Mouse (Mus musculus) liver, embryonic 11.5 days (tissue): ENCODE results near the gene Pdia5. TPM values are rescaled to one million over a fixed set of nuclear protein-coding genes. Genes with fewer than 3 reads are reported as not detected.

Source experiments
- ATAC-seq: fragments of 200-750 bp; cut with Nextera tagmentation; replicated peaks from 2 replicates; pipeline ENCODE4 v1.8.0; 2017; ENCODE audit warnings: moderate number of reproducible peaks, mild to moderate bottlenecking, moderate TSS enrichment, moderate library complexity; ENCODE audit not compliant: low FRiP score
- DNase-seq: peaks from one replicate; pipeline ENCODE4 v3.0.0-alpha.2; 2017; ENCODE audit warnings: low spot score
- H3K27ac ChIP-seq: fragments of 300-500 bp; sonication (generic); 2 replicates; pipeline ENCODE4 v1.5.1; 2014; ENCODE audit warnings: mild to moderate bottlenecking, low read depth, low read length, control low read depth
- H3K27me3 ChIP-seq: fragments of 300-500 bp; sonication (generic); replicated peaks from 2 replicates; pipeline ENCODE4 v1.6.1; 2014; ENCODE audit warnings: low read length, mixed read lengths; ENCODE audit not compliant: control insufficient read depth, insufficient read depth
- H3K36me3 ChIP-seq: fragments of 300-500 bp; sonication (generic); 2 replicates; pipeline ENCODE4 v1.6.1; 2014; ENCODE audit warnings: mild to moderate bottlenecking, low read length, moderate library complexity, mixed read lengths; ENCODE audit not compliant: control insufficient read depth, insufficient read depth
- H3K4me1 ChIP-seq: fragments of 300-500 bp; sonication (generic); replicated peaks from 2 replicates; pipeline ENCODE4 v1.6.1; 2014; ENCODE audit warnings: low read length, mixed read lengths; ENCODE audit not compliant: control insufficient read depth, insufficient read depth
- H3K4me2 ChIP-seq: fragments of 300-500 bp; sonication (generic); 2 replicates; pipeline ENCODE4 v1.6.1; 2014; ENCODE audit warnings: mild to moderate bottlenecking, control low read depth, moderate library complexity
- H3K4me3 ChIP-seq: fragments of 300-500 bp; sonication (generic); 2 replicates; pipeline ENCODE4 v1.5.1; 2014; ENCODE audit warnings: low read depth, low read length, control low read depth
- H3K9ac ChIP-seq: fragments of 300-500 bp; sonication (generic); 2 replicates; pipeline ENCODE4 v1.6.1; 2014; ENCODE audit warnings: low read depth, low read length, control low read depth
- H3K9me3 ChIP-seq: fragments of 300-500 bp; sonication (generic); 2 replicates; pipeline ENCODE4 v1.6.1; 2016; ENCODE audit warnings: low read length, inconsistent platforms, mixed read lengths; ENCODE audit not compliant: control insufficient read depth
- WGBS: fragments of 180-500 bp; shearing (Covaris S2); extraction: QIAGEN DNeasy Blood & Tissue Kit; methylation state at CpG from one replicate; pipeline ENCODE4 v1.1.7; 2014; 5-methylcytosine and 5-hydroxymethylcytosine counted together
- polyA plus RNA-seq: library from polyadenylated mRNA; unstranded; fragments of >200 nt; fragmentation: Nextera tagmentation; extraction: Ambion mirVana; gene quantifications from 2 replicates; pipeline ENCODE4 v1.2.1, GENCODE M21; 2014

Pdia5 gene
- polyA plus RNA-seq, 1 experiment from 2014 or later: 22.6 TPM

DNA sequence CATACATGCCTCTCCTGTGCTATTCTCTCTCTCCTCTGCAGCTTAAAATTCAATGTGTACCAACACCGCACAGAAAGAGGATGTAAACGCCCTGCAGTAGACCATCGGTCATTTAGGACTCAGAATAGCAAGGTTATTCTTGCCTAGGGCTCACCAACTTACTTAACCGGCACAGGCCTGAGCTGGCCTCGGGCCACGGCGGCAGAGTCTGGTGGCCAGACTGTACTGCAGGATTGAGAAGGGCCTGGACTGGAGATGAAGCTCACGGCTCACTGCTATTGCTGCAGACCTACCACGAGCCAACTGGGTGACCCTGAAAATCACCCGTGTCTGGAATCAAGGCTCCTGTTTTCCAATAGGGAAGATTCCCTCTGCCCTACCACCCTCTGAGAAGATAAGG lies 27.0 kb downstream of the Pdia5 start:
- H3K4me2 ChIP-seq: no peak overlapping the region
- H3K36me3 ChIP-seq: 0 out of 2 replicates have a peak, but pooled peaks cover 3% of the 10 kb centered on the region
- no peaks in the 10 kb centered on the region for H3K27me3 ChIP-seq
- no peak overlapping the region for H3K4me3 ChIP-seq
- WGBS: 88% methylated on average over 10 of the region's 10 CpGs
- DNase-seq: no peak
- no peak overlapping the region for H3K27ac ChIP-seq
- H3K9me3 ChIP-seq: no peaks in the 10 kb centered on the region
- no peaks in the 10 kb centered on the region for H3K4me1 ChIP-seq
- H3K9ac ChIP-seq: no peak overlapping the region
- no peak for ATAC-seq

DNA sequence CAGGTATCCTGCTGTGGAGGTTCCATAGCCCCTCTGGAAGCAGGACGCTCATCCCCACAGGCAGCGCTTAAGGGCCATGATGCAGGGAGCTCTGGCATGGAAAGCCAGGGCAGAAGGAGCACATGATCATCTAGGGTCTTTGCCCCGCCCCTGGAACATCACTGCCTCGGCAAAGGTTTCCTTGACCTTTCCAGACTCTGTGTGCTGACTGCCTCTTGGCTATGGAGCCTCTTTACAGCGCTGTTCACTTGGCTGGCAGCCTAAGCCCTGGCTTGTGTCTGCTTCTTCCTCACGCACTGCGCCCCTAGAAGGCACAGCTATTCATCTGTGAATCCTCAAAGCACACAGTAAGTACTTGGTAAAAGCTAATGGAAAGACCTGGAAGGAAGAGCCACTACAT lies 27.7 kb downstream of the Pdia5 start:
- DNase-seq (no peak), ATAC-seq (no peak)
- H3K4me2 ChIP-seq: no peak overlapping the region
- 0 out of 2 replicates have a peak, but pooled peaks cover 3% of the 10 kb centered on the region for H3K36me3 ChIP-seq
- H3K4me1 ChIP-seq: no peaks in the 10 kb centered on the region
- no peak overlapping the region for H3K9ac ChIP-seq
- H3K9me3 ChIP-seq: no peaks in the 10 kb centered on the region
- 86% methylated on average over 7 of the region's 7 CpGs for WGBS
- no peak overlapping the region for H3K4me3 ChIP-seq
- H3K27me3 ChIP-seq: no peaks in the 10 kb centered on the region
- H3K27ac ChIP-seq: no peak overlapping the region

DNA sequence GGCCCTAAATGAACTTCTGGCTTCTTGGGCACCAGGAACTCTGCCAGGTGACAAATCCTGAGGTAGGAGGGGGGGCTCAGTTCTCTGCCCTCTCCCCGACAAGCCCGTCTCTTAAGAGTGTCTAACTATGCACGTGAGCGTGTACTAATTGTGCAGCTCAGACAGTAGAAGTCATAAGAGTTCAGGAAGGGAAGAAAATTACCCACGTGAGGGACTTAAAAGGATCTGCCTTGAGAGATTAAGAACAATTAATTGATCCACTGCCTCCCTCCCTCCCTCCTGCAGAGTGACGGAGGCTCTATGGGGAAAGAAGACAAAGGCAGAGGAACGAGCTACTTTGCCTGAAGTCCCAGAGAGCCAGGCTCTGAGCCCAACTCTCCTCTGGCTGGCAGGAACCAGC lies 31.1 kb downstream of the Pdia5 start:
- Histone ChIP-seq H3K4me3 (no peak overlapping the region), H3K36me3 (peaks cover 9% of the 10 kb centered on the region; the same call in 1 of the 2 replicates), H3K27ac (no peak overlapping the region), H3K9me3 (no peaks in the 10 kb centered on the region), H3K27me3 (no peaks in the 10 kb centered on the region), H3K9ac (no peak overlapping the region), H3K4me2 (no peak overlapping the region), H3K4me1 (no peaks in the 10 kb centered on the region)
- ATAC-seq (no peak), DNase-seq (no peak)
- 79% methylated on average over 7 of the region's 7 CpGs for WGBS

DNA sequence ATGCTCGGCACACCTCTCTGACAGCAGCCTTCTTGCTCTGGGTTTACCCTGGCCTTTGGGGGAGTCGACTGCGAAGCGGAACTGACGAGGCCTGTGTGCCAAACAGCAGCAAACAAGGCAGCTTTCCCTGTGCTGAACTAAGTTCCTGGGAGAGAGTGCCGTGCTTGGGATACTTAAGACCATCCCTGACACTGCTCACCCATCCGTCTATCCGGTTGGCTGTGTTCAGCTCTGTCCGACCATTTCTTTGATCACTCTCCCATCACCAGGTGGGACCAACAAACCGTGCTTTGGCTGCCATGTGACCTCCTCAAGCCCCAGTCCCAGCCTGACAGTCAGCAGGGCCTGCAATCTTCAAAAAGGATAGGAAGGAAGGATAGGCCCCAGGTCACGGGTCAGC lies 32.4 kb downstream of the Pdia5 start:
- H3K4me1 ChIP-seq: no peaks in the 10 kb centered on the region
- no peaks in the 10 kb centered on the region for H3K9me3 ChIP-seq
- H3K27ac ChIP-seq: no peak overlapping the region
- no peaks in the 10 kb centered on the region for H3K27me3 ChIP-seq
- H3K4me3 ChIP-seq: no peak overlapping the region
- no peak for ATAC-seq
- H3K9ac ChIP-seq: no peak overlapping the region
- WGBS: 89% methylated on average over 11 of the region's 11 CpGs
- DNase-seq: no peak
- peaks cover 6% of the 10 kb centered on the region; the same call in 1 of the 2 replicates for H3K36me3 ChIP-seq
- H3K4me2 ChIP-seq: no peak overlapping the region

DNA sequence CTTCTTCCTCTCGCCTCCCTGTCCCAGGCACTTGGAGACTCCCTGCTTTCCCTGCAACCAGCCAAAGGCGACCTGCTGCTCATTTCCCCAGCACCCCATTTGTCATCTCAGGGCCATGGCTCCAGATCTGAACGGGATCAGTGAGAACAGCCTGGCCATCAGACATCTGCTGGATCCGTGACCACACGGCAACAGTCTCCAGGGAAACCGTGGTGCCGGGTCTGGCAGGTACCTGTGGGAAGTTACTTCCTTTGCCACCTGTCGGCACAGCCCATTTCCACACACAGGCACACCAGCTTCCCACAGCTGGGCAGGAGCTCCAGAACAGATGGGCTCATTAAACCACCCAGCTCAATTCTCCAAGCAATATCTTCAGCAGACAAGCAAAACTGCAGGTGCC lies 33.2 kb downstream of the Pdia5 start:
- Histone ChIP-seq H3K4me2 (no peak overlapping the region), H3K4me3 (no peak overlapping the region), H3K9ac (no peak overlapping the region), H3K36me3 (peaks cover 6% of the 10 kb centered on the region; the same call in 1 of the 2 replicates), H3K27me3 (no peaks in the 10 kb centered on the region), H3K27ac (no peak overlapping the region), H3K4me1 (no peaks in the 10 kb centered on the region), H3K9me3 (no peaks in the 10 kb centered on the region)
- ATAC-seq (no peak), DNase-seq (no peak)
- WGBS: 81% methylated on average over 8 of the region's 8 CpGs

DNA sequence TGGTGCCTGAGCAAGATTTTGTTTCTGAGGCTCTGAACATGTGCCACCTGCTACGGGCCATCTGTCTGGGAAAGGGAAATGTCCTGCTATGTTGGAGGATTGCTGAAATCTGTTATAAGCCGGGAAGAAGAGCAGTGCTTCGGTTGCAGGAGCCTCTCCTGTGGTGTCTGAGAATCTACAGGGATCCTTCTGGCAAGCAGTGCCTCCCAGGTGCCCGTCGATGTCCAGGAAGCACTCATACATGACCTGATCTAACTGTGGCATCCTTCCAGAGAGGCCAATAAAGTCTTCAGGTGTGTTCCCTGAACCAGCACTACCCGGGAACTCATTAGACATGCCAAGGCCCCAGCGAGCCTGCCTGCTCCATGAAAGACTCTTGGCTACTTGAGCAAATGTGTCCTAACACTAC lies 33.7 kb downstream of the Pdia5 start:
- Histone ChIP-seq H3K27ac (no peak overlapping the region), H3K4me2 (no peak overlapping the region), H3K27me3 (no peaks in the 10 kb centered on the region), H3K4me3 (no peak overlapping the region), H3K9me3 (no peaks in the 10 kb centered on the region), H3K36me3 (peaks cover 6% of the 10 kb centered on the region; the same call in 1 of the 2 replicates), H3K9ac (no peak overlapping the region), H3K4me1 (no peaks in the 10 kb centered on the region)
- ATAC-seq (no peak), DNase-seq (no peak)
- WGBS: 88% methylated on average over 7 of the region's 7 CpGs

DNA sequence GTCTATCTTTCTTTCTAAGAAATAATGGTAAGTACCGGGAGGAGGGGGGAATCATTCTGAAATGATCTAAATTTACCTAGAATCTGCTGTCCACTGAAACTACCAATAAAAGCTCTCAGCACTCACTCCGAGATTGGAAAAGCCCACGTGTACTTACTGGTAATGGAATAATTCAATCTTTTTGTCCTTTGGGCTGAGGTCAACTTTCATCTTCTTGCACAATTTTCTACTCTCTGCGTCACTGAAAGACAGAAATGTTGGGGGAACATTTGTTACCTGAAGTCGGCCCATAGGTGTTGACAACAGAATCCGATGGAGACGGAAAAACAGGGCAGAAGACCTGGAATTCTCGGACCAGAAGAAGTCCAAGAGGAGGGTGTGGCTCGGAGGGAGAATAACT lies 34.4 kb downstream of the Pdia5 start:
- Histone ChIP-seq H3K27ac (no peak overlapping the region), H3K4me2 (no peak overlapping the region), H3K36me3 (peaks cover 6% of the 10 kb centered on the region; the same call in 1 of the 2 replicates), H3K9ac (no peak overlapping the region), H3K4me3 (no peak overlapping the region), H3K27me3 (no peaks in the 10 kb centered on the region), H3K4me1 (no peaks in the 10 kb centered on the region), H3K9me3 (no peaks in the 10 kb centered on the region)
- ATAC-seq (no peak), DNase-seq (no peak)
- WGBS: 86% methylated on average over 9 of the region's 9 CpGs

DNA sequence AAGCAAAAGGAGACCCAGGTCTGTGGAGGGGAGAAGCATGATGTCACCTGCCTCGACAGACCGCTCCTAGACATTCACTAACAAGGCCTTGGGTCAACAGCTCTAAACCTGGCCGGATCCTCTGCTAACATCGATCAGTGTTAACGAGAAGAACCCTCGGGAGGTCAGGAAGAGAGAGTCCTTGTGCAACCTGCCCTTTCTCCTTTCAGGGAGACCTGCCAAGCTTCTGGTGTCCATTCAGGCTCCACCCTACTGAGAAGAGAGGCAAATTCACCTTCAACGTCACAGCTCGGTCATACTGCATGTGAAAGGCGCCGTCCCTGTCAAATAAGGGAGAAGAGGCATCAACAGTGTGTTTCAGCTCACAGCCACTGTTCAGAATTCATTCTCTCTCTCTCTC lies 34.9 kb downstream of the Pdia5 start:
- Histone ChIP-seq H3K4me1 (no peaks in the 10 kb centered on the region), H3K4me3 (no peak overlapping the region), H3K27ac (no peak overlapping the region), H3K27me3 (no peaks in the 10 kb centered on the region), H3K9me3 (no peaks in the 10 kb centered on the region), H3K4me2 (no peak overlapping the region), H3K36me3 (peaks cover 6% of the 10 kb centered on the region; the same call in 1 of the 2 replicates), H3K9ac (no peak overlapping the region)
- no peak for DNase-seq
- no peak for ATAC-seq
- 87% methylated on average over 10 of the region's 10 CpGs for WGBS

DNA sequence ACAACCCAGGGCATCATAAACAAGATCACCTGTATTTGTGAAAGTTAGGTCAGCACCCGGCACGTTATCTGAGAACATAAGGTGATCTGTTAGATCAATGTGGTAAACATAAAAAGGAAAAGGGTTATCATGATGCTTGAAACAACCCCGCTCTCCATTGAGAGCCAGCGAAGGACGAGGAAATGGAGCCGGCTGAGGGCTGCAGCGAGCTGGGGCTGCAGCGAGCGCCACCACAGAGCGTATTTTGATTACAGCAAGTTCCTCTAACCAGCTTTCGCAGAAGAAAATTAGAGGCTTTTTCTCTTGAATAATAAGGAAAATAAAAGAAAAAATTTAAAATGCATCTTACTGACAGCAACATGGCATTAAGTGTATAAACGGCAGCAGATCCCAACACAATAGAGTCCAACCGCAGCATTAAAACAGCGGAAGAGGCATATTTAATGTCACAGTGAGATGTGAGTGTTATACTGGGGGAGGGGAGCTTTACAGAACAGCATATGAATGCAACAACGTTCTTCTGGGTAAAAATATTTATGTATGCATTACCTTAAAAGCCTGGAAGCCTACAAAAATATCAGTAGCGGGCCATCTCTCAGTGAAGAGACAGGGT lies 40.5 kb downstream of the Pdia5 start:
- Histone ChIP-seq H3K27ac (no peak overlapping the region), H3K9ac (no peak overlapping the region)

More for the DNA sequence above, 40.5 kb downstream of the Pdia5 start:
- Histone ChIP-seq H3K4me3 (no peak overlapping the region), H3K27me3 (no peaks in the 10 kb centered on the region), H3K4me1 (no peaks in the 10 kb centered on the region), H3K9me3 (no peaks in the 10 kb centered on the region), H3K36me3 (peaks cover 8% of the 10 kb centered on the region; the same call in 1 of the 2 replicates), H3K4me2 (no peak overlapping the region)
- no peak for DNase-seq
- no peak for ATAC-seq
- 95% methylated on average over 16 of the region's 16 CpGs for WGBS
